Mouse (Mus musculus) spleen, adult 18-20 months (tissue): ENCODE data around the gene Rad17.

Source experiments
- DNase-seq, 2 experiments: peaks; one replicate each; pipeline ENCODE4 v3.0.0; 2022; ENCODE audit warnings: mixed read lengths in 2 of 2

The Rad17 gene

DNA sequence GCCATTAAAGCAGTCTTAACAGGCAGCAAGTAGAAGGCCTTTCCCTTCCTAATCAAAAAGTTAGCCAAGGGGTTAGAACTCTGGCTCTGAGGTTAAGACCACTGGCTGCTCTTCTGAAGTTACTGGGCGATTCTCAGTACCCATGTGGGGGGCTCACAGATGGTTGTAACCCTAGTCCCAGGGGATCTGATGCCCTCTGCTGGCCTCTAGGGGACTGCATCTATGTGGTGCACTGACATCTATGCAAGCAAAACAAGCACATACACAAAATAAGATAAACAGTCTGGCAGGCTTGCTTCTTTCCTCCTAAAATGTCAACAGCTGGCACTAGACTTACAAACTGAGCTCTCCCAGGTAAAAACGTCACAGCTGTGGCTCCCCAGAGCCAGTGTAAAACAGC is 37.9 kb downstream of the Rad17 start:
- no peak for DNase-seq

DNA sequence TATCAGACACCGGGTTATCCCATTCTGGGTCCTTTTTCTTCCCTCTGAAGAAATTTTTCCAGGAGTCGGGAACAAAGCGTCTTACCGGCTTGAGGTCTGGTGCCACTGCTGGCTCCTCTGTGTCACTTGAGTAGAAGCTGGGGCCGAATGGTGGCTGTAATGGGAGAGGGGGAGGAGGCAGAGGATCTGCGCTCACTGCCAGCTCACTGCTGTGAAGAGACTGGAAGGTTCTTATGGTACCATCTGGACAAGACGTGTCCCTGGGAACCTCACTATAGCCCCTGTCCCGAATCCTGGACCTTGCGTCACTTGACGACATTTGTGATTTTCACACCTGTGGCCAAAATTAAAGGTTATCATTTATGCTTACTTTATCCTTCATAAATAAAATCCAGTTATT is 38.6 kb downstream of the Rad17 start:
- no peak for DNase-seq

DNA sequence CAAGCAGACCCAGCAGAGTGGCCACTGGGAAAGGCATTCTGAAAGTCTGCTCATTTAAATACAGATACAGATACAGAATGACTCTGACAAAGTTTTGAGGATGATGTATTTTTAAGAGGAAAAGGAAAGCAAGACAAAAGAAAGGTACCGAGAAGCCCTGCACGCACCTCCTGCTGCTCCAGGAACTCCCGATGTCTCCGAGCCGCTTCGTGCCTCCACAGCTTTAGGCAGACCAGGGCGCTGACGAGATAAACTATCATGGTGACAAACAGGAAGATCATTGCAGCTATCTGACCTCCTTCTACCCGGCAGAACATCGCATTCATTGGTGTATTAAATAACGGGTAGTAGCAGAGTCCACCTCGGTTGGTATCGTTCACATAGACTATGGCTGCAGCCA is 39.6 kb downstream of the Rad17 start:
- DNase-seq, result no peak

DNA sequence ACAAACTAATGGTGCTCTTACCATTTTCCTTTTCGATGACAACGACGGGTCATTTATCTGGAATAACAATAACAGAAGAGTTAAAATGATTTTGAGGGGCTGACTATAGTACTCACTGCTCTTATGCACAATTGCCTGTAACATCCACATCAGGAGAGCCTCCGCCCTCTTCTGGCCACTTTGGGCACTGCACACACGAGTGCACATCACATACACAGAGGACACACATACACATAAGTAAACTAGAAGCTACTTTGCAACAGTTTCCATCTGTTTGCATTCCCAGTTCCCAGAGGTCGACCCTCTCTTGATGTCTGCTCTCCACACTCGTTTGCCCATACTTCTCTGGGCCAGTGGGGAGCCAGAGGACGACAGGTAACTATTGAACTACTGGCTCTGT is 43.1 kb downstream of the Rad17 start:
- DNase-seq, result no peak

DNA sequence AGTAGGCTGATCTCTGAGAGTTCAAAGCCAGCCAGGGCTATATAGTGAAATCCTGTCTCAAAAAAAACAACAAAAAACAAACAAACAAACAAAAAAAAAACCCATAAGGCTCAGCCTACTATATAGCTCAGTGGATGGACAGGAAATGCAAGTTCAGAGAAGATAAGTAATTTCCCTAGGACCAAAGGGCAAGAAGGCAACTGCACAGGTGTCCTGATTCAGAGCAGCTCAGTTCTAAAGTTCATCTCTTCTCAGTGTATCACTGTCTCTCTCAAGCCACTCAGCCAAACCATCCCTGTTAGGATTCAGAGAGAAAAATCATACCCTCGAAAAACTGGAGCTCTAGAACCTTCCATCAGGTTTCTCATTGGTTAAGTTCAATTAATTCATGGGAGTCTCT is 45.0 kb downstream of the Rad17 start:
- DNase-seq, result no peak

DNA sequence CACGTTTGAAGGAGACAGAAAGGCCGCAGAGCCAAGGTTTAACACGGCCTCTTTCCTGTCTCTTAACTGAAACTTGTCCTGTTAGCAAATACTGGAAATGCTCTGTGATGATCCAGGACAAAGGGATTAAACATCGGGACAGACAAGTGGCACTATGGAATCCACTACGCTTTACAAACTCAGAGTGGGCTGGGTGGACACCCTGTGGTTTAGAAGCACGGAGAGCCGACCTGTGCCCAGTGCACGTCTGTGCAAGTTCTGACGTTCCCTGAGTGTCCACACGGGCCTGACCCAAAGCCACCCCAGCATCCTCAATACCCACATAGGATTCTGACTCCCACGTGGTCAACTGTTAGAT is 47.1 kb downstream of the Rad17 start:
- DNase-seq, result no peak

DNA sequence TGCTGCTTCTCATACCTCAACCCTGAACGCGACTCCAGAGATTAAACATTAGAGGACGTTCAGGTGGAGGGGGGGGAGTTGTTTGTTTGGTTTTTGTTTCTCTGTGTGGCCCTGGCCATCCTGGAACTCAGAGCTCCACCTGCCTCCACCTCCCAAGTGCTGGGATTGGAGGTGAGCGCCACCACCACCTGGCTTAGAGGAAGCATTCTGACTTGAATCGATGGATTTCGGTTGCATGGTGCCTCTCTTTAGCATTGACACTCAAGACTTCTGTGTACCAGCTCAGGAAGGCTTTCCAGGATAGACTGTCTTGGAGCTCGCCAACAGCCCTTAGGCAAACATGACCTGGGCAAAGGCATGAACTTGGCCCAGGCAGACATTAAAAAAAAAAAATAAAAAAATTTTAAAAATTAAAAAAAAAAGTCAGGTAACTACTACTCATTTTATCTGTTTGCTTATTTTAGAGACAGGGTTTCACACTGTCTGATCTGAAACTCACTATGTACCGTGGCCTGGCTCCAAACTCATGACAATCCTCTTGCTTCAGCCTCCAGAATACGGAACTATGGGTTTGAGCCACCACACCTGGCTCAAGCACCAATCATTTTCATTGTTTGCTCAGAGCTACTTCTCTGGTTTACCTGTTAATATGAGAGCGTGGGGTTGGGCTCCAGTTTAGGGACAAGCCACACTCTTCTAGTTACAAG is 47.7 kb downstream of the Rad17 start:
- DNase-seq, result no peak

DNA sequence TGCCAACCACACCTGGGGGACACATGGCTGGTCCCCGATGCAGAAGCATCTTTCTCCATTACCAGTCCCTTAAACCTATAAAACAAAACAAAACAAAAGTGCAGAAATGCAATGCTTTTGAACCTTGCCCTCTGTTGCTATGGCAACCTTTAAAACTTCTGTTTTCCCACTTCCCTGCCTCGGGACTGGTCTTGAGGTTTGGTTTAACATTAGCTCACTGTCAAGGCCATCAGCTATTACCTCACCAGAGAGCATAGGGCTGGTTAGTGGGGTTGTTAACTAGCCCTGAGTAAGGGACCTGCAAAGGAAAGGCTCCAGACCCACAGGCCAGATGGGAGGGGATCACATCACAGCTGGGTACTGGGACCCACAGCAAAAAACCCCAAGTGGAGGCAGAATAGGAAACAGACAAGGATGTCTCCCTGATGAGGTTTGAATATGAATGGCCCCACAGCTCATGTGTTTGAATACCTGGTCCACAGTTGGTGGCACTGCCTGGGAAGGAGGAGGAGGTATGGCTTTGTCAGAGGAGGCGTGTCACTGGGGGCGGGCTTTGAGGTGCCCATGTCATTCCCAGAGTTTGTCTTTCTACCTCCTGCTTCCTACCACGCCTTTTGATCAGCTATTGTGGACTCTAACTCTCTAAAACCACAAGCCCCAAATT is 48.5 kb downstream of the Rad17 start:
- DNase-seq, result no peak

DNA sequence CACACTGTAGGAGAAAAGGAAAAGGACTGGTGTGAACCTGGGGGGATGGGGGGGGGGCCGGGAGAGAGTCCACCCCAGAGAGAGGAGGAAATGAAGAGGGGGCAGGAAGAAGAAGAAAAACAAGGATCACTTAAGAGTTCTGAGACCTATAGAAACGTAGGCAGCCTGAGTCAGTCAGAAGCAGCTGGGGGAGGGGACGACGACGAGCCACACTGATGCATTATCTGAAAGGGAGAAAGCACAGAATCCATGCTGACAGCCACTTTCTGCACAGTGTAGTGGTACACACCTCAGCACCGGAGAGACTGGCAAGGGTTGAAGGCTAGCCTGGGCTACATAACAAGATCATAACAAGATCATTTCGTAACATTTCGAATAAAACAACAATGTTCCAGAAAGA is 49.8 kb downstream of the Rad17 start:
- no peak for DNase-seq

DNA sequence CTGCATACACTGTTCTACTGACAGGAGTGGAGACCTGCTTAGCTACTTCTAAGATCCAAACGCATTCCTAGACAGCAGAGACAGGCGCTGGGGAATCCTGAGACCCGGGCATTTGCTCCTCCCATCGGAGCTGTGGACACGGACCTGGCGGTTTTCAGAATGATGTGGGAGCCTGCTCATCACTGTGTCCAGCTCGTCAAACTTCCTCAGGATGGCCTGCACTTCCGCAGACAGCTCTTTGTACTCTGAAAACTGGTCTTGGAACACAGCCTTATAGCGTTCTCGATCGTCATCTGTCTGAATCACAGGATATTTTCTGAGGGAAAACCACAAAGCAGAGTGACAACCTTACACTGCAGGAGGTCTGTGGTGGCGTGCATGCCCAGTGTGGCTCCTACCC is 50.5 kb downstream of the Rad17 start:
- DNase-seq, result no peak

DNA sequence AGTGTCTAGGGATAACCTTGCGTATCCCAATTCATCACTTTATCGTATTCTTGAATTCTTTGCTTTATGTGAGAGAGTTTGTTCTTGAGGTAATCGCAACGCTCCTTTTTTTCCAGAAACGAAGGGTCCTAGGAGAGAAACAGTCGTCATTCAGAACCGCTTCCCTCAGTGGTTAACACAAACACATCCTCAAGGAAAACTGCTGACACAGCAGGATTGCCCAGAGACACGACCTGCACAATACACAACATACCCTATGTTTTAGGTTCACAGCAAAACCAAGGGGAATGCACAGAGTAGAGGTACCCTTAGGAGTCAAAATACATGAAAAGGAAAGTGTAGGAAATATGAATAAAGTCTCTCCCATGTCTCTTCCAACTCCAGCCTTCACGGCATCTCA is 53.6 kb downstream of the Rad17 start:
- no peak for DNase-seq

DNA sequence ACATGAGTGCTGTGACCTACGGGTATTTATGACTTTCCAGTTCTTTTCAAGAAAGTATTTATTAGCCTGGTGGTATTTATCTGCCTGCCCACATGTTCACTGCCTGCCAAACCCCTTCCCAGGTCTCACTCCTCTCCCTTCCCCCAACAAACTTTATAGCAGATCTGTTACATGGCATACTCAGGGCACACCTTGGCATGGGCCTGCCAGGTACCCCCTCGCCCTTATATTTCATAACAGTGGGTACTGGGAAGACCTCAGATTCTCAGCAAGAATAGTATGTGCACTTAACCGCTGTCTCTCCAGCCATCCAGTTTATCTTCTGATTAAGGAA is 55.3 kb downstream of the Rad17 start:
- DNase-seq, result no peak

DNA sequence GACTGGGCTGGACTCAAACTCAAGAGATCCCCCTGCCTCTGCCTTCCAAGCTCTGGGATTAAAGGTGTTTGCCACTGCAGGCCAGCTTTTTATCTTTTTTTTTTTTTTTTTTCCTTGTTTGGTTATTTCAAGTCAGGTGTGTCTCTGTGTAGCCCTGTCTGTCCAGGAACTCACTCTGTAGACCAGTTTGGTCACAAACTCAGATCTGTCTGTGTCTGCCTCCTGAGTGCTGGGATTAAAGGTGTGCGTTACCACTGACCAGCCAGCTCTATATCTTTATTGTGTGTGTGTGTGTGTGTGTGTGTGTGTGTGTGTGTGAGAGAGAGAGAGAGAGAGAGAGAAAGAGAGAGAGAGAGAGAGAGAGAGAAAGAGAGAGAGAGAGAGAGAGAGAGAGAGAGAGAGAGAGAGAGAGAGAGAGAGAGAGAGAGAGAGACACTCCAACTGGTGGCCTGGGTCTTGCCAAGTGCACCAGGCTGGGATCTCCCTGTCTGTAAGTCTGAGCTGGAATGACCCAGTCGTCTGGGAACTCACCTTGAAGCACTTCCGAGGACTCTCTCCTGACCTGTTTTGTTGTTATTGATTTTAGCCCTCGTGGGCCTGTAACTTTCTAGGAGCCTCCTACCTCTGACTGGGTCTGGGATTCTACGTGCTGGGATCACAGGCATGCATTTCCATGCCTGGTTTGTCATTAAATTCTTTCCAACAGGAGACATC is 55.9 kb downstream of the Rad17 start:
- no peak for DNase-seq

DNA sequence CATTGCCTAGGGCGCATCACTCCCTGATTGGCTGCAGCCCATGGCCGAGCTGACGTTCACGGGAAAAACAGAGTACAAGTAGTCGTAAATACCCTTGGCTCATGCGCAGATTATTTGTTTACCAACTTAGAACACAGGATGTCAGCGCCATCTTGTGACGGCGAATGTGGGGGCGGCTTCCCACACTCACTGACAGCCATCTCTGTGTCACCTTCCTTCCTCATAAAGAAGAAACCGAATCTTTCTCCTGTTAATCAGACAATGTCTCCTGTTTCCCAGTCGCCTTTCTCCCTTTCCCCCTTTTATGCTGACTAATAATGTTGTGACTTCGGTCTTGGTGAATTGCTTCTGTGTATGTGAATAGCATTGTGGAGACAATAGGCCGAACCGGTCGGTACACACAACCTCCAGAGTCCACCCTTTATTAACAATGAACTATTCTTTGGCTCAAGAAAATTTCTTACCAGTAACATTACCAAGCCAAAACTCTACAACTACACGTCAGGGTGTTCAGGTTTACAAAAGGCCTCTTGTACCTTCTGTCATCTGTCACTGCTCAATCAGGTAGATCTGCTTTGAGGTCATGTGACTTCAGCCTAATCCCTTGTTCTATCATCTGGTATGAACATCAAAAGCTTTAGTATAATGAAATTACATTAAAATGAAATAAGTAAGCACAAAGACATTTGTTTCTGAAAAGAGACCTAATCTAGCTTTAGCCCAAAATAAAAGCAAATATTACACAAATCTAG is 56.6 kb downstream of the Rad17 start:
- DNase-seq, result peak; percentile 32 to 39

DNA sequence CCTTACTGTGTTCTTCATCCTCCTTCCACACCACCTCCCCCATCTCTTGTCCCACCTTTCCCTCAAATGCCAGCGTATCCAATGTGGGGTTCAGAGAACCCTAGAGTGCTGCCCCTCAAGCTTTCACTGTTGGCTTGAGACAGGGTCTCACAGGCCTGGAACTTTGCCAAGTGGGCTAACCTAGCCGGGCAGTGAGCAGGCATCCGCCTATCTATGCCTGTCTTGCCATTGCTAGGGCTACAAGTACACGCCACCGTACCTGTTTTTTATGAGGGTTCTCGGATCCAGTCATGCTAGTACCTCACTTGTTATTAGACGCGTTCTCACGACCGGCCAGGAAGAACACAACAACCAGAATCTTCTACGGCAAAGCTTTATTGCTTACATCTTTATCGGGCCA is 62.2 kb downstream of the Rad17 start:
- DNase-seq, result no peak

DNA sequence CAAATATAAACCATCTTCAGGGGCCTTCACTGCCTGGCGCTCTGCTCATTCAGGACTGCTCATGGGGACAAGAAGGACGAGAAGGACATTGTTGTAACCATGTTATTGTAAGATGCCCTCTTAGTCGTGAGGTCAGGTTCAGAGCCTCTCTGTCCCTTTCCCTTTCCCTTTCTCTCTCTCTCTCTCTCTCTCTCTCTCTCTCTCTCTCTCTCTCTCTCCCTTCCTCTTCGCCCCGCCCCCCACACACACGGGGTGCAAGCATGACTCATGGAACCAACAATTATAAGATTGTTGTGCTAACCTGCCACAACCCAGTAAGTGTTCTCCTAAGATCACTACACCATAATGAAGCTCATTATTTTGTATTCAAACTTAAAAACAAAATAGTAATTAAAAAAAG is 68.7 kb downstream of the Rad17 start:
- DNase-seq, result no peak

DNA sequence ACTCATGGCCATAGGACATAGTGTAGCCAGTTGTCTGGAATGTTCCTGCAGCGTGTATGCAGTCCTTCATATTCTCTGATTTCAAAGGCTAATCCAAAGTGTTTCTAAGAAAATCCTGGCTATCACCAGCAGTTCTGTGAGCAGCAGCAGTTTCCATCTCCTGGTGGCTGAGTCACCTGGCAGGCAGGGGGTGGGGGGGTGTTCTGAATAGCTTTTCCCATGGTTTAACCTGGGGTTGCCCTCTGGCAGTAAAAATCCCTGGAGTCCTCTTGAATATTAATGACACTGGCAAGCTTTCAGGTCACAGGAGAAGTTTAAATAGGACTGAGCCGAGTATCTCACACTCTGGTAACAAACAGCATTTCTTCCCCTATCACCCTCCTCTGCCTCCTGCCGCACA is 69.2 kb downstream of the Rad17 start:
- DNase-seq, result no peak

DNA sequence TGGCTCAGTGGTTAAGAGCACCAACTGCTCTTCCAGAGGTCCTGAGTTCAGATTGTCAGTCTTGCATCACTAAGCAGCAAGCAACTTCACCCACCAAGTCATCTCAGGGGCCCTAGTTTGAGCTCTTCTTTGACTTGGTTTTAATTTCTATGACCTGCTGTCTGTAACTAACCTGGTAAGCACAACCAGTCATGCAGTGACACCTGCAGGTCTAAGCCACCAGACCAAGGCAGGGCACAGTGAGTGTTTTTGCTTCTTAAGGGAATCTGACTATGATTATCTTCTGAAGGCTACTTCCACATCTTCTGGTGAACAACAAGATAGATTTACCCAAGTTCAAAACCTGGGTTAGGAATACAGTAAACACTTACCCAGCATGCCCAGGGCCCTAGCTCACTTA is 70.9 kb downstream of the Rad17 start:
- no peak for DNase-seq

DNA sequence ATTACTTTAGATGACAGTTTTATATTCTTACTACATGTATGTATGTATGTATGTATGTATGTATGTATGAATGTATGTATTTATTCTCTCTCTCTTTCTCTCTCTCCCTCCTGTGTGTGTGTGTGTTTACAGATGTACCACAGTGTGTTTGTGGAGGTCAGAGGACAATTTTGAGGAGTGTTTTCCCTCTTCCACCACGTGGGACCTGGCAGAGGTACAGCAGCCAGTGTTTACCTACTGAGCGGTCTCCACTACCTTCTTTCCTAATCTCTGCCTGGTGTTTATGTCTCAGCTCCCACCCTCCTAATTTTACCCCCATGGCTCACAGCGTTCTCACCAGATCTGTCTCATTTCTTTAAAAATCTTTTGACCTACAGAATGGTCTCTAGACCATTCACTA is 71.6 kb downstream of the Rad17 start:
- no peak for DNase-seq

DNA sequence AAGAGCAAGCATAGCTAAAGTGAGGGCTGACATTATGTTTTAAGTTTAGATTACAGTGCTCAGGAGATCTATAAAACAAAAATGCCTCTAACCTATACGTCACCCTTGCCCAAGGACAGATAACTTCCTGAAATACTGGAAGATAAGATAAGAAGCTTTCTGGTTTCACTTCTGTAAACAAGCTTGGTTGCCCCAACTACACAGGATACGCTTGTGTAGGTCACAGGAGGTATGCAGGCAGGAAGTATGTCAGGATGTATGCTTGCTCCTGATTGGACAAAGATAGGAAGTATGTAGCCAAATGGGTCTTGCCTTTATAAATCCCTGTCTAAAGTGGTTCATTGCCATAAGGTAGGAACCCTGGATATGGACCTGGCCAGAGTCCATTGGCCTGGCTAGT is 74.9 kb downstream of the Rad17 start:
- no peak for DNase-seq

DNA sequence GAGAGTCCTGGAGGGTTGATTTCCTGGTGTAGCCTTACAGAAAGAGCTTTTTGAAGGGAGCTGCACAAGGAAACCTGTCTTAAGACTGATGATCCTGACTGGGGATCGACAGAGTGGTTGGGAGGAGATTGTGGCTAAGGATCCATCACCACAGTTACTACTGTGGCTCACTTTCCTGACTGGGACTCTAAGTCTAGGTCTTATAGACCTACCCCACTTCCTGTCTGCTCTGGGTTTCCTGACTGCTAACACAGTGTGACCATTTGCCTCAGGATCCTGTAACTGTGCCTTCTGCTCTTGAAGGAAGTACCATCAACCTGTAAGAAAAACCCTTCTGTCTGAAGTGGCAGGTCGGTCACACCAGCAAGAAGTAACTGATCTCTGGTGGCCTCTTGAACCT is 80.1 kb downstream of the Rad17 start:
- no peak for DNase-seq

DNA sequence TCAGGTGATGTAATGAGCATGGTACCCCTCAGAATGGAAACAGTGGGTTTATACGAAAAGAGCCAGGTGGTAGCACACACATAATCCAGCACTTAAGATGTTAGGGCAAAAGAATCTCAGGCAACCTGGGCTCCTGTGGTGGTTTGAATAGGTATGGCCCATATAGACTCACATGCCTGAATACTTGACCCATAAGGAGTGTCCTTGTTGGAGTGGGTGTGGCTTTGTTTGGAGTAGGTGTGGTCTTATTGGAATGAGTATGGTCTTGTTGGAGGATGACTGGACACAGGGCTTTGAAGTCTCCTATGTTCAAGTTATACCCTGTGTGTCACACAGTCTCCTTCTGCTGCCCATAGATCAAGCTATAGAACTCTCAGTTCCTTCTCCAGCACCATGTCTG is 82.5 kb downstream of the Rad17 start:
- no peak for DNase-seq
